Comparison of ENCODE assay signal across 23 mouse cellular contexts in the genomic region with DNA sequence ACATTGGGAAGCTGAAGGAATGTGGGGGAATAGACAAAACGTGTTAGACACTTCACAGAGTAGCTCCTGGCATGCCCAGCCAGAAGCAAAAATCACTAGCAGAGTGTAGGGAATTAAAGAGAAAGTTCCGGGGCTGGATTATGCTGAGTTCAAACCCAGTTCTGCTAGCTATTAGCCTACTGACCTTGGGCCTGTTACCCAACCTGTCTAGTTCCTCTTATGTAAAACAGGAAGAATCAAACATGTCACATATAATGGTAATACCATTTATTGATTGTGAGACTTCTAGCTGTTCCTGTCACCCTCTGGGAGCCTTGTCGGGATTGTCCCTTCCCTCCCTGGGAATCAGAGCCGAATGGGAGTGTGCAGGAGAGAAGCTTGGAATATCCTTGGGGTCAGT. TPM values are rescaled to one million over a fixed set of nuclear protein-coding genes. Genes with fewer than 3 reads are reported as not detected.
DNase-seq lines count a peak whose midpoint lies in the region; ATAC-seq and TF ChIP-seq lines count a peak whose summit lies in the region.
"Had no signal": no experiment of that assay in that cellular context is flagged by ENCODE, and none has a peak within 500 bp of the region (broad histone marks: within the 10 kb centered on the region; RNA-seq: fewer than 3 reads in every experiment).

No protein-coding gene starts in this region.

- no peaks in the 10 kb centered on the region for H3K4me1 ChIP-seq in lung, adult 2 months (ENCODE audit: control insufficient read depth, insufficient read depth, low read length)
- peaks cover 67% of the 10 kb centered on the region for H3K4me1 ChIP-seq in bone marrow macrophage, adult 2 months (ENCODE audit: control insufficient read depth, insufficient read depth, low read length)
- H3K4me1 ChIP-seq: heart, embryonic 10.5 days had no signal

- WGBS in lung, adult 2 months = 71% methylated on average over 4 of the region's 4 CpGs
- WGBS in macrophage (ENCODE audit: missing documents) = 67% methylated on average over 4 of the region's 4 CpGs

- no peaks in the 10 kb centered on the region for H3K36me3 ChIP-seq in macrophage (ENCODE audit: inconsistent target)
- H3K36me3 ChIP-seq: heart, embryonic 10.5 days; heart, embryonic 13.5 days had no signal

- peak overlapping the region; percentile 82 for H3K27ac ChIP-seq in bone marrow macrophage, adult 2 months (ENCODE audit: insufficient read depth, low read depth, low read length)
- peak overlapping the region; percentile 54 for H3K27ac ChIP-seq in macrophage
- H3K27ac ChIP-seq: gastrocnemius, adult 2 months; heart, adult 2 months; heart, embryonic 10.5 days; heart, embryonic 13.5 days; hindbrain, embryonic 14.5 days had no signal

- H3K79me2 ChIP-seq in macrophage (ENCODE audit: inconsistent target) = no peaks in the 10 kb centered on the region

- TF ChIP-seq CTCF in lung, adult 2 months (IDR thresholded peaks at IDR 0.05; ENCODE audit: insufficient read depth, low read length) = no peak
- no peak for TF ChIP-seq CTCF in bone marrow macrophage, adult 2 months (IDR thresholded peaks at IDR 0.05; ENCODE audit: low read depth, low read length)

- TF ChIP-seq POLR2A in lung, adult 2 months (IDR thresholded peaks at IDR 0.05; ENCODE audit: borderline replicate concordance, extremely low read depth, low read depth, low read length) = no peak
- no peak for TF ChIP-seq POLR2A in bone marrow macrophage, adult 2 months (IDR thresholded peaks at IDR 0.05; ENCODE audit: borderline replicate concordance, low read depth, low read length)

- DNase-seq in lung, adult 2 months = no peak
- no peak for DNase-seq in lung, adult 18-20 months
- DNase-seq in kidney, postnatal 36 days = no peak
- DNase-seq: adrenal gland, adult 8-10 months; adrenal gland, postnatal 25 days; cerebellum, adult 18-20 months; cerebellum, adult 9-10 months; cerebellum, postnatal 14 days; forebrain, postnatal 0 days; gastrocnemius, adult 2 months; gastrocnemius, postnatal 14 days; heart, adult 2 months; heart, postnatal 14 days; heart, postnatal 4 days had no signal

- peak overlapping the region; percentile 16 for H3K4me3 ChIP-seq in lung, adult 2 months (replicated peaks; ENCODE audit: extremely low read depth, low read depth, low read length)
- H3K4me3 ChIP-seq in bone marrow macrophage, adult 2 months (ENCODE audit: insufficient read depth, low read length) = no peak overlapping the region
- H3K4me3 ChIP-seq in macrophage (ENCODE audit: inconsistent target) = no peak overlapping the region
- H3K4me3 ChIP-seq: gastrocnemius, adult 2 months; heart, adult 2 months; heart, embryonic 10.5 days; heart, embryonic 13.5 days had no signal

- ATAC-seq in monocyte, adult 5-6 weeks (replicated peaks; ENCODE audit: insufficient number of reproducible peaks, low FRiP score, low TSS enrichment, poor library complexity, severe bottlenecking) = 0 out of 2 replicates have a peak, but pooled peaks have one; percentile 25
- no peak for ATAC-seq in erythroid progenitor cell, adult 5-6 weeks (replicated peaks; ENCODE audit: low FRiP score, poor library complexity, severe bottlenecking)
- ATAC-seq: activated CD4-positive, CD25-positive, alpha-beta regulatory T cell, adult 4 months; forebrain, embryonic 14.5 days; forebrain, postnatal 0 days had no signal

RNA-seq across cellular contexts. Expression of a gene that starts 7.7 kb away (rescaled TPM):
- polyA plus RNA-seq in lung, adult 2 months (2012; rRNA removed) = 6.1 and 25.1 TPM in 2 replicates
- polyA plus RNA-seq in bone marrow macrophage, adult 2 months (2012; ENCODE audit: insufficient read depth, insufficient read length, missing spikeins) = not detected in 2 replicates
- 1 to 10 TPM in 1 of 26 experiments, under 1 TPM in 8, not detected in 17; 0.29 to 3.3 (median 0.38) TPM for total RNA-seq in macrophage (2018; cell fraction: chromatin; rRNA removed)
- total RNA-seq in macrophage (2018; cell fraction: cytosol; rRNA removed) = under 1 TPM in 21 of 26 experiments, not detected in 5; 0.03 to 0.18 (median 0.08) TPM
- under 1 TPM in 9 of 26 experiments, not detected in 17; 0.22 to 0.50 (median 0.34) TPM for total RNA-seq in macrophage (2018; cell fraction: nucleus; rRNA removed)
- polyA plus RNA-seq in macrophage (2018) = 0.13 to 0.22 TPM in 2 of 3 replicates, not detected in the other
- total RNA-seq in monocyte, adult 5-6 weeks (2017) = not detected in 3 replicates
- not detected in 2 replicates for total RNA-seq in erythroid progenitor cell, adult 5-6 weeks (2015; ENCODE audit: low replicate concordance)
- not detected in 2 replicates for total RNA-seq in erythroid progenitor cell, adult 5-6 weeks (2017; ENCODE audit: low replicate concordance)
- total RNA-seq: forebrain, postnatal 0 days; gastrocnemius, adult 2 months had no signal
- polyA plus RNA-seq: activated CD4-positive, CD25-positive, alpha-beta regulatory T cell, adult 4 months; forebrain, embryonic 14.5 days; hindbrain, embryonic 14.5 days had no signal
